Mouse (Mus musculus): ENCODE results near the gene Plagl2.

The Plagl2 gene

GRCm38 (mm10) chr2:153239021-153239859 is 2.0 kb downstream of the Plagl2 start:
- no peak for DNase-seq (ENCODE audit: low spot score)

- peak; percentile 27 for DNase-seq (ENCODE audit: low spot score)
Observed at GRCm38 (mm10) chr2:153238406-153238805, 2.8 kb downstream of the Plagl2 start.

- no peak for DNase-seq (ENCODE audit: low spot score)
Observed at GRCm38 (mm10) chr2:153237891-153238290, 3.3 kb downstream of the Plagl2 start.

GRCm38 (mm10) chr2:153237193-153237592 is 4.0 kb downstream of the Plagl2 start:
- DNase-seq (ENCODE audit: low spot score) = no peak

- DNase-seq (ENCODE audit: low spot score) = no peak
Observed at GRCm38 (mm10) chr2:153228523-153228922, 12.7 kb downstream of the Plagl2 start.

GRCm38 (mm10) chr2:153227959-153228358 is 13.3 kb downstream of the Plagl2 start:
- DNase-seq (ENCODE audit: low spot score) = no peak

GRCm38 (mm10) chr2:153225595-153225953 is 15.7 kb downstream of the Plagl2 start:
- DNase-seq (ENCODE audit: low spot score) = no peak

GRCm38 (mm10) chr2:153224946-153225594 is 16.2 kb downstream of the Plagl2 start, which contains the start of gene Tspyl3:
TSS of gene Tspyl3 (minus strand) at chr2:153225441.
- DNase-seq (ENCODE audit: low spot score) = peak; percentile 33

- DNase-seq (ENCODE audit: low spot score) = no peak
Observed at GRCm38 (mm10) chr2:153222566-153222965, 18.7 kb downstream of the Plagl2 start.

- DNase-seq (ENCODE audit: low spot score) = no peak
Observed at GRCm38 (mm10) chr2:153222130-153222529, 19.1 kb downstream of the Plagl2 start.

- DNase-seq (ENCODE audit: low spot score) = no peak
Observed at GRCm38 (mm10) chr2:153221620-153222019, 19.6 kb downstream of the Plagl2 start.

- no peak for DNase-seq (ENCODE audit: low spot score)
Observed at GRCm38 (mm10) chr2:153218516-153218915, 22.7 kb downstream of the Plagl2 start.

- no peak for DNase-seq (ENCODE audit: low spot score)
Observed at GRCm38 (mm10) chr2:153217826-153218340, 23.3 kb downstream of the Plagl2 start.

GRCm38 (mm10) chr2:153215421-153215820 is 25.8 kb downstream of the Plagl2 start:
- no peak for DNase-seq (ENCODE audit: low spot score)

- peak; percentile 37 for DNase-seq (ENCODE audit: low spot score)
Observed at GRCm38 (mm10) chr2:153214771-153215259, 26.4 kb downstream of the Plagl2 start.

- no peak for DNase-seq (ENCODE audit: low spot score)
Observed at GRCm38 (mm10) chr2:153213351-153213750, 27.9 kb downstream of the Plagl2 start.

- DNase-seq (ENCODE audit: low spot score) = no peak
Observed at GRCm38 (mm10) chr2:153211451-153211850, 29.8 kb downstream of the Plagl2 start.

GRCm38 (mm10) chr2:153209286-153209685 is 31.9 kb downstream of the Plagl2 start:
- no peak for DNase-seq (ENCODE audit: low spot score)

GRCm38 (mm10) chr2:153208149-153208548 is 33.1 kb downstream of the Plagl2 start:
- no peak for DNase-seq (ENCODE audit: low spot score)

- DNase-seq (ENCODE audit: low spot score) = no peak
Observed at GRCm38 (mm10) chr2:153202766-153203165, 38.5 kb downstream of the Plagl2 start.

- DNase-seq (ENCODE audit: low spot score) = no peak
Observed at GRCm38 (mm10) chr2:153199114-153199513, 42.1 kb downstream of the Plagl2 start.

GRCm38 (mm10) chr2:153198485-153198884 is 42.7 kb downstream of the Plagl2 start:
- DNase-seq (ENCODE audit: low spot score) = no peak

- DNase-seq (ENCODE audit: low spot score) = no peak
Observed at GRCm38 (mm10) chr2:153194255-153194654, 47.0 kb downstream of the Plagl2 start.
